Mouse (Mus musculus) olfactory bulb, adult 2 months (tissue): ENCODE data around the gene Ccdc85b. TPM values are rescaled to one million over a fixed set of nuclear protein-coding genes. Genes with fewer than 3 reads are reported as not detected.
A peak's percentile ranks its signal among the peaks of the same experiment; 100 is the strongest.

Source experiments
- H3K27ac ChIP-seq: fragments of 200-500 bp; 2 replicates; pipeline ENCODE4 v1.5.1; 2012; ENCODE audit warnings: low read depth, low read length; ENCODE audit not compliant: insufficient read depth
- H3K4me1 ChIP-seq: fragments of 200-500 bp; 2 replicates; pipeline ENCODE4 v1.6.1; 2012; ENCODE audit warnings: low read length; ENCODE audit not compliant: control insufficient read depth, insufficient read depth
- H3K4me3 ChIP-seq: fragments of 200-500 bp; 2 replicates; pipeline ENCODE4 v1.5.1; 2012; ENCODE audit warnings: mild to moderate bottlenecking, low read depth, low read length, moderate library complexity; ENCODE audit not compliant: insufficient read depth
- CTCF ChIP-seq: fragments of 200-500 bp; IDR thresholded peaks from 2 replicates; pipeline ENCODE4 v1.5.1; 2012; ENCODE audit warnings: low read depth, mild to moderate bottlenecking, low read length, moderate library complexity; ENCODE audit not compliant: insufficient read depth
- POLR2A ChIP-seq: fragments of 200-500 bp; IDR thresholded peaks from 2 replicates; pipeline ENCODE4 v1.6.1; 2012; ENCODE audit warnings: mild to moderate bottlenecking, low read depth, low read length, moderate library complexity; ENCODE audit not compliant: insufficient read depth
- WGBS: fragments of 180-500 bp; shearing (Covaris S2); methylation state at CpG from one replicate; pipeline ENCODE4 v1.1.7; 2018; 5-methylcytosine and 5-hydroxymethylcytosine counted together
- polyA plus RNA-seq: library from polyadenylated mRNA; stranded (reverse); fragments of >200 nt; gene quantifications from 2 replicates; pipeline ENCODE4 v1.2.4, GENCODE M21; 2012; ENCODE audit warnings: low replicate concordance; ENCODE audit not compliant: missing spikeins, insufficient read depth, insufficient read length

The Ccdc85b gene
- polyA plus RNA-seq, 1 experiment = not detected

DNA sequence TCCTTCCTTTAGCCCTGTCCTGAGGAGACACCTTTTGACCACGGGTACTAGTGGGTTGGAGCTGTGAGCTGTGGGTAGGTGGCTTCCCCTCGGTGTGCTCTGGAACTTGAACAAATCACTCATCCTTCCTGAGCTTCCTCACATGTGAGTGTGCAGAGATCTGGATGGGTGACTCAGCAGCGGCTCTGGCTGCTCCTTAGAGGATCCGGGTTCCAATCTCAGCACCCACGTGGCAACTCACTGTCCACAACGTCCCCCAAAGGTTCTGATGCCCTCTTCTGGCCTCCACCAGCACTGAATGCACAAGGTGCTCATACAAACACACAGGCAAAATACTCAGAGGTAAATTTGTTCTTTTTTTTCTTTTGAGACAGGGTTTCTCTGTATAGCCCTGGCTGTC, 5.9 kb downstream of the Ccdc85b start:
- no peak overlapping the region for H3K4me3 ChIP-seq
- WGBS = 72% methylated on average over 6 of the region's 6 CpGs
- peaks cover 37% of the 10 kb centered on the region for H3K4me1 ChIP-seq
- TF ChIP-seq CTCF (no peak), POLR2A (no peak)
- no peak overlapping the region for H3K27ac ChIP-seq

DNA sequence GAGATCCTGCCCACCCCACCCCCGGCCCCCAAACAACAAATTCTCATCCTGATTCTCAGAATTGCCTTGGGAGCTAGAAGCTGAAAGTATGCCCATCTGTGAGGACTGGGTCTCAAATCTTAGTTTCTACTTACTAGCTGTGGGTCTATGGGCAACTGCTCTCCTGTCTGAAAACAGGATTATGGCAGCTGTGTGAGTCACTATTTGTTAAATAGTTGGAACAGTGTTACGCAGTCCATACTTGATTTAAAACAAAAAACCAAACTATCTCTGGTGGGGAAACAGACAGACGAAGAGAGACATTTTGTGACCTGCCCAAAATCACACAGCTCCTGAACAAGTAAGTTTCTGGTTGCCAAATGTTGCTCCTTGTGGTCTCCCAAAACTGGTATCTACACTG, 8.0 kb downstream of the Ccdc85b start:
- Histone ChIP-seq H3K4me1 (peaks cover 22% of the 10 kb centered on the region), H3K4me3 (no peak overlapping the region), H3K27ac (no peak overlapping the region)
- TF ChIP-seq POLR2A = no peak
- 86% methylated on average over 3 of the region's 3 CpGs for WGBS

DNA sequence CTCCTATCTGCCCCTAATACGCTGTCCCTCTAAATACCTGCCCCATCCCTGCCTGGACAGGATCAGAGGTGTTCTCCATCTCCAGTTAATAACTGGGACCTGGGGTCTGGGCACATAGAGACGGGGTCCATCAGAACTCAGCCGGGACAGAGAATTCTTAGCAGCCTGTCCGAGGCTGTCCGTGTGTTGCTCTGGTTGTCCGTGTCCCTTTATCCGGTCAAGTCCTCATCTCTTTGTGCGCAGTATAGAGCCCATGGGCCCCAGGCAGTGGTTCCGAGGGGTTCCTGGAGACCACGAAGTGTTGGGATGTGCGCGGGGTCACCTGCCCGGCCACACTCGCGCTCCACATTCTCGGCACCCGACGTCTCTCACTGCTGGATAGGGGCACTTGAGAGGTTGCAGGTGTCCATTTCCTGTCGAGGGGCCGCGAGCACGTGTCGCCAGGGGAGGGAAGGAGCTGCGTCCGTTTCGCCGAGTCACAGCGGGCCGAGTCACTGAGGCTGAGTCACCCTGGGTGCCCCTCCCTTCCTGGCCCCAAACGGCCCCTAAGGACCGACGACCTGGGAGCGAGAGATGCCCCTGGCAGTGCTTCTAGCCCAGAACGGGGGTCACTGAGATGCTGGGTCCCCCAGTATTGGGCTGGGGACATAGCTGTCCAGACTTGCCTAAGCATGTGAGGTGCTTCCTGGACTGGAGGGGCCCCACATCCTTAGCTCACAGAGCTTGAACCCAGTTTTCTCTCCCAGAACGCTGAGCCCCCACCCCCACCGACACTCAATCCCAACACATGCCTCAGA, 9.1 kb downstream of the Ccdc85b start:
- Histone ChIP-seq H3K27ac (no peak overlapping the region), H3K4me1 (peaks cover 15% of the 10 kb centered on the region), H3K4me3 (peak overlapping the region; percentile 58; the same call in 1 of the 2 replicates)
- WGBS = 8% methylated on average over 36 of the region's 36 CpGs
- TF ChIP-seq CTCF = no peak
- no peak for TF ChIP-seq POLR2A

DNA sequence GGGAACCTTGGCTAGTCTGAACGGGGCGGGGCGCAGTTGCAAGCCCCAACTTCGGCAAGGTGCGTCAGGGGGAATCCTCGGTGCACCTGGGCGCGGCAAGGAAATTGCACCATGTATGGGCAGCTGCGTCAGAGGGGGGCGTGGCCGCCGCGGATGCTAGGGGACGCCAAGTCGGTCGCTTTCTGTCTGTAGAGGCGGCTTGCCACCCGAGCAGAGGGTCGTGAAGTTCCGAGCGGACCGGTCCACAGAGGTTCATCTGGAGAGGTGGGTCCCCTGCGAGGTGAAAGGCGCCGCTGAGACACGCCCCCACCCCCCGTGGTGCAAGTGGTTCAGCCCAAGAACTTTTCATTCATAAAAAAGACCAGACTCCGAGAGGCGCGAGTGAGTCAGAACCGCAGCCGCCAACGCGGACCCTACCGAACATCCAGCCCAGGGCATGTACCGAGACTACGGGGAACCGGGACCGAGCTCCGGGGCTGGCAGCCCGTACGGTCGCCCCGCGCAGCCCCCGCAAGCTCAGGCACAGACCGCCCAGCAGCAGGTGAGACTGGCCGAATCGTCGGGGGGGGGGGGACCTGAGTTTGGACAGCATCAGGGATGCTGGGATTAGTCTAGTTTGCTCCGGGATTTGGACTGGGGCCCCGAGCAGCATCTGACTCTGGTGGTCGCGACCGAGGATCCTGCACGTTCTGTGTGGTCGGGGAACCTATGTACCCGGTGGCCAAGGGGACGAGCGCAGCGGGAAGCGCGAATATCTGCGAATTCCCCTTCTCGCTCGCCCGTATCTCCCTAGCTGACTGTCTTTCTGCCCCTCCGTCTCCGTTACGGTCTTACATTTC, 10.0 kb downstream of the Ccdc85b start, which contains the start of gene Fosl1:
Fosl1 (plus strand) TSS at position 33 of the 839 bp plus-strand sequence.
- TF ChIP-seq CTCF (no peak), POLR2A (no peak)
- no peak within 1 kb of the TSS for H3K27ac ChIP-seq
- peak within 1 kb of the TSS; percentile 58 for H3K4me3 ChIP-seq
- WGBS = 1% methylated on average over 70 of the region's 70 CpGs
- H3K4me1 ChIP-seq = peaks cover 15% of the 10 kb centered on the region

DNA sequence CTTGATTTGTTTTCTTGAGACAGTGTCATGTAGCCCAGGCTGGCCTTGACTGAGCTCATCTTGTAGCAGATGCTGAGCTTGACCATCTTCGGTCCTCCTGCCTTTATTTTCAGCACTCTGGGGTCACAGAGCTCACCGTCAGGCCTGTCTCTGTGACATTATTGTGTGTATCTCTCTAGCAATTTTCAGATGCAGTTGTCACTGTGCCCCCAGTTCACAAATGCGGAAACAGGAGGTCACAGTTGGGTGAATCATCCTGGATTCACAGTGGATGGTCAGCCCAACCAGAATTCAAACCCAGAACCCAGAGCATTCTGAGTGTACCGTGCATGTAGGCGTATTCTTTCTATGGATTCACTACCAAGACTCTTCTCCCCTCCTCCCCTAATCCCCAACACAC, 11.9 kb downstream of the Ccdc85b start:
- TF ChIP-seq POLR2A = no peak
- no peak for TF ChIP-seq CTCF
- H3K27ac ChIP-seq = no peak overlapping the region
- no peak overlapping the region for H3K4me3 ChIP-seq
- WGBS = 96% methylated on average over 5 of the region's 5 CpGs
- H3K4me1 ChIP-seq = peaks cover 15% of the 10 kb centered on the region

DNA sequence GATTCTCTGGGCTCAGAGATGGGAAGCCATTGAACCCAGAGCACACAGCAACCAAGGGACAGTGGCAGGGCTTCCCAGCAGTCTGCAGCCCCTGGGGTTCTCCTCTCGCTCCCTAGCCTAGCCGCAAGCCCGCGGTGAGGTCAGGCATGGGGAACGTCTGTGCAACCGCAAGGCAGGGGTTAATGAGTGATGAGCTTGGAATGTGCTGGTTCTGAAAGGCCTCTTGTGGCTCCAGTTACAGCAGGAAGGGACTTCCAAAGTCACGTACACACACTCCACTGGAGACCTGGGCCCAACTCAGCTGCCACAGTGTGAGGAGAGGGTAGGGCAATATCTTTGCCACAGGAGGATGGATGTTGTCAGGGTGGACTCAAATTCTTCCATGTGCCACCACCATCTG, 12.7 kb downstream of the Ccdc85b start:
- Histone ChIP-seq H3K27ac (no peak overlapping the region), H3K4me1 (peaks cover 15% of the 10 kb centered on the region), H3K4me3 (no peak overlapping the region)
- TF ChIP-seq POLR2A = no peak
- TF ChIP-seq CTCF = no peak
- 51% methylated on average over 7 of the region's 7 CpGs for WGBS

DNA sequence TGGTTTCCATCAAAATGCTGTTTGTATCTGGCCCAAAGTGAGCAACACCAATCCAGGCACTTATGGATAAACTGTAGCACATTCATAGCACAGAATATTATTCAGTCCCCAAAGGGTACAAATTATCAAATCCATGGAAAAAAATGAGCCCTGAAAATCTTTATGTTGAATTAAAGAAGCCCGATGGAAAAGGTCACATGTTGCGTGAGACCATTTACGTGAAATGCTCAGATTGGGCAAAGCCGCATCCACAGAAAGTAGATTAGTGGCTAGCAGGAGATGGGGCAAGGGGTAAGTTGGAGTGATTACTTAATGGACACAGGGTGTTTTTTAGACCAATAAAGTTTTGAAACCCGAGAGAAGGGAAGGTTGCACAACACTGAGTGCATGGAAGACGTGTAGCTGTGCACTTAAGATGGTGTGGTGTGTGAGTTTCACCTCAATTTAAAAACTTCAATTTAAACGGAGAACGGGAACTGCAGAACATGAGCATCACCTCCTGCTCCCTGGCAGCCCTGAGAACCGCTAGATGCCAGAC, 13.3 kb downstream of the Ccdc85b start:
- TF ChIP-seq POLR2A (no peak), CTCF (no peak)
- WGBS = 72% methylated on average over 9 of the region's 9 CpGs
- Histone ChIP-seq H3K4me3 (no peak overlapping the region), H3K27ac (no peak overlapping the region), H3K4me1 (peaks cover 15% of the 10 kb centered on the region)

DNA sequence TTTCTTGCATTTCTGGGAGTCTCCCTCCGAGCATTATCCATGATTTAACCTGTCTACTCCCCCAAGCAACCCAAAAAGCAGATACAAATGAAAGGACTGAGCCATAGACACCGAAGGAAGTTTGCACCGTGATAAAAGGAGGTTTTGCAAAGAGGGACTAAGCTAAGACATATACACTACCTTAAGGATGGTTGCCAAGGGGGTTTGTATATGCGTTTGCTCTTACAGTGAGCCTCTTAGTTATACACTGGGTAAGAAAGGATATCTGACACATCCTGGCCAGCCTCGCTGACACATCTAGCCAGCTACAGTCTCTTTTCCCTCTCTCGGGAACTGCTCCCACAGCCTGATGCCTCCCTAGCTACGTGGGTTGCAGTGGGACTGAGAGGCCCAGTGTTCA, 23.7 kb downstream of the Ccdc85b start:
- Histone ChIP-seq H3K4me3 (no peak overlapping the region), H3K27ac (no peak overlapping the region), H3K4me1 (peaks cover 16% of the 10 kb centered on the region)
- TF ChIP-seq CTCF (no peak), POLR2A (no peak)
- WGBS = 64% methylated on average over 7 of the region's 7 CpGs
